Mouse (Mus musculus) thymus, postnatal 4 days (tissue): ENCODE measurements around the gene Baiap2l2.
"Not testable (repeated sequence)": the region's sequence is repeated elsewhere in the genome, so short reads cannot be mapped to it uniquely, and the experiment has no call there.

Experiments
- DNase-seq: peaks from one replicate; pipeline ENCODE4 v3.0.0; 2021

The Baiap2l2 gene

DNA sequence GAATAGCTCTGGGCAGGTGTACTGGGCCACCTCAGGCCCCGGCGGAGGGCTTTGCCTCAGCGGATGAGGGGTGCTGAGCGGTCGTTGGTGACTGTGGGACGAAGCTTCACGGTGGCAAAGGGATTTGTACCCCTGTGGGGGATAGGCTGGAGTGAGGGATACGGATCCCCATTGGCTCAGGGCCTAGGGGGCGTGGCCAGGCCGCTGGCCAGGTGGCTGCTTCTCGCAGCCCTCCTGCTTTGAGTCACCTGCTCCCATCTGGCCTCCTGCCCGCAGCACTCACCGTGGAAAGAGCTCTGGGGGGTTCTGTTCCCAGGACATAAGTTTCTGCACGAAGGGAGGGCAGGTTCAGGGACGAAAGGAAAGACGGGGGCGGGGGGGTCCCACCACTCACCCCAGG, 26.8 kb downstream of the Baiap2l2 start:
- no peak for DNase-seq

DNA sequence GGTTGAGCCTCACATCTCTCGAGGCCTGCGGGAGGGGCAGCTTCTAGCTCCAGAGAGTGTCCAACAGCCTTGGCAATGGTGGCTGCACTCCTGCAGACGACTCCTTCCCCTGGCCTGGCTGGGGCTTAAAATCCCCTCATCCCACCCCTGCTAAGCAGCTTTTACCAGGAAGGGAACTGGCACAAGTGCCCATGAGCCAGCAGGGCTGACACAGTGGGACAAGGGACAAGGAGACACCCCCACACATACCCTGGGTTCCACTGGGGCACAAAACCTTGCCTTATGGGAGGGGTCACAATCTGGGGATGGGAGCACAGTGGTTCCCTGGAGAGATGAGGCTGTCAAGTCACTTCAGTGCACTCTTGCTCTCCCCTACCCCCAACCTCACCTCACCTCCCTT, 30.7 kb downstream of the Baiap2l2 start, which contains the start of gene Slc16a8:
Gene Slc16a8, minus strand, starts transcription at position 101 of the 400 bp plus-strand sequence.
- no peak for DNase-seq

DNA sequence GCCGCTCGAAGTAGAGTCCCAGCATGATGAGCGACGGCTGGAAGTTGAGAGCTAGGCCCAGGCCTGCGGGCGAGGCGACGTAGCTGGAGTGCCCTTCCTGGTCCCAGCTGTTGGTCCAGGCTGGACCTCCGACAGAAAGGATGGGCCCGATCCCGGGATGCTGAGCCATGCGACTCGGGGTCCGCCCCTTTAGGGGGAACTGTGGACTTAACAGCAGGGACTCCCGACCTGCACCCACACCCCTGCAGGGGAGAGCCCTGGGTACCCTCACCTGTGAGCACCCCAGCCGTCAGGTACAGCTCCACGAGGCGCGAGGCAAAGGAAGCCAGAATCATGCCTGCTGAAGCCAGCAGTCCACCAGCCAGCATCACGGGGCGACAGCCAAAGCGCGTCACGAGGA, 32.8 kb downstream of the Baiap2l2 start:
- DNase-seq, result no peak

DNA sequence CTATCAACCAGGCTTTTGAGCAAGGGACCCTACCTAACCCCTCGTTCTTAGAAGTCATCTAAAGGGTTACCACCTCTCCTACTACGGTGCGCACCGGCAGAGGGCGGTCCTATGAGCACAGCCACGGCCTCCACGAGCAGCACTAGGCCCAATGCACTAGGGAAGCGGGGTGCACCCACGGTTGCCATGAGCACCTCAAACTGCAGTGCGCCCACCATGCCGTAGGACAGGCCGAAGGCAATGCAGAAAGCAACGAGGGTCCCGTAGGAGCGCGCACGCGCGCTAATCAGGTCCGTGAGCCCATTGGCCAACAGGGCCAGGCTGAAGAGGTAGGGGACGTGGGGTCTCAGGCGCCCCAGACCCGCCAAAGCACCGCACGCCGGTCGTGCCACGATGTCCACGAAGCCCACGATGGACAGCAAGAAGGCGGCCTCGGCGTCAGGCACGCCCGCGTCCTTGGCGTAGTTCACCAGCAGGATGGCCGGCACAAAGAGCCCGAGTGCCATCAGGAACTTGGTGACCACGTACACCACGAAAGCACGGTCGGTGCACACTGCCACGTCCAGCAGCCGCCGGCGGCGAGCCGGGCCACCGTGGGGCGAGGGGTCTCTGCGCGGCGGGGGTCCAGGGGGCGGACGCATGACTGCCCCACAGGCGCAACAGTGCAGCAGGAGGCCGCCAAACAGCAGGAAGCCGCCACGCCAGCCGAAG, 33.4 kb downstream of the Baiap2l2 start:
- peak; percentile 54 for DNase-seq

DNA sequence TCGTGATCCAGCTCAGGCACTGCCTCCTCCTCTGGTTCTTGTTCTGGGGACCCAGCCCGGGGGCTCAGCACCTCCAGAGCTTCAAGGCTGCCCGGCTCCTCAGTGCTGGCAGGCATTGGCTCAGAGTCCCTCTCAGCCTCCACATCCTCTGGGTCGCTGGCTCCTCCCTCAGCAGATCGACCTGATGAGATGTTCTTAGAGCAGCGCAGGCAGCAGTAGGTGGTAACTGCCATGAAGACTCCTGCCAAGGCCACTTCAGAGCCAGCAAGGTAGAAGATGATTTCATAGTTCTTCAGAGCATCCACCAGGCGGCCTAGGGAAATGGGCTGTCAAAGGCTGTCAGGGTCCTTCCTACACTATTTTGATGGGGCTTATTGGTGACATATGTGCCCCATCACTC, 34.2 kb downstream of the Baiap2l2 start:
- DNase-seq, result no peak

DNA sequence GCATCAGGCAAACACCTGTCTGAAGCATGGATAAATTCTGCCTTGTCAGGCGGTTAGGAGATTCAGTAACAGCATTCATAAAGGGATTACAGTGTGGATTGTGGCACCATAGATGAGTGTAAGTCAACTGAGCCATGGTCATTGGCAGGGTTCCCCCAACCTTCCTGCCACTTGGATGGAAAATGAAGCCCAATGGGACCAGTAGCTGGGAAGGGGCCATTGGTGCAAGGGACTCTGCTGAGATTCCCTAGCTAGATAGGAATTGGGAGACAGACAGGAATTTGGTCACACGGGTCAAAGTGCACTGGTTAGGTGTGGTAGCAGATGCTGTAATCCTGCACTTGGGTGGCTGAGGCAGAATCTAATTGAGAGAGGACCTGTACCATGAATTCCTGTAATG, 35.1 kb downstream of the Baiap2l2 start:
- no peak for DNase-seq

DNA sequence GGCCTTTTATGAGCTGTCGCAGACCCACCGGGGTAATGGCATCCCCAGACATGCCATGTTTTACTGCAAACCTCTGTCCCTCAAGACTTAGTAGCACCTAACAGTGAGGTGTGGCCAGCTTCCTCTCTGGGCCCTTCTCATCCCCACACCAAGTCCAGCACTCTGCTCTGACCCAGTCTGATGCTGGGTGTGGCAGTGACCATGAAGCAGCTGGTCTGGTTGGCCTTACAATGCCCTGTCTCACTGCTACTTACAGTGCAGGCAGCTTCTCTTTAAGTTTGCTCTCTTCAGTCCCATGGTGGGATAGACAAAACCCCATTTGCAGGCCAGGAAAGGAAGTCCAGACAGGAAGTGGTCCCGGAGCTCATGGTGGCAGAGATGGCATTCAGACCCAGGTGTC, 40.0 kb downstream of the Baiap2l2 start:
- DNase-seq, result no peak

DNA sequence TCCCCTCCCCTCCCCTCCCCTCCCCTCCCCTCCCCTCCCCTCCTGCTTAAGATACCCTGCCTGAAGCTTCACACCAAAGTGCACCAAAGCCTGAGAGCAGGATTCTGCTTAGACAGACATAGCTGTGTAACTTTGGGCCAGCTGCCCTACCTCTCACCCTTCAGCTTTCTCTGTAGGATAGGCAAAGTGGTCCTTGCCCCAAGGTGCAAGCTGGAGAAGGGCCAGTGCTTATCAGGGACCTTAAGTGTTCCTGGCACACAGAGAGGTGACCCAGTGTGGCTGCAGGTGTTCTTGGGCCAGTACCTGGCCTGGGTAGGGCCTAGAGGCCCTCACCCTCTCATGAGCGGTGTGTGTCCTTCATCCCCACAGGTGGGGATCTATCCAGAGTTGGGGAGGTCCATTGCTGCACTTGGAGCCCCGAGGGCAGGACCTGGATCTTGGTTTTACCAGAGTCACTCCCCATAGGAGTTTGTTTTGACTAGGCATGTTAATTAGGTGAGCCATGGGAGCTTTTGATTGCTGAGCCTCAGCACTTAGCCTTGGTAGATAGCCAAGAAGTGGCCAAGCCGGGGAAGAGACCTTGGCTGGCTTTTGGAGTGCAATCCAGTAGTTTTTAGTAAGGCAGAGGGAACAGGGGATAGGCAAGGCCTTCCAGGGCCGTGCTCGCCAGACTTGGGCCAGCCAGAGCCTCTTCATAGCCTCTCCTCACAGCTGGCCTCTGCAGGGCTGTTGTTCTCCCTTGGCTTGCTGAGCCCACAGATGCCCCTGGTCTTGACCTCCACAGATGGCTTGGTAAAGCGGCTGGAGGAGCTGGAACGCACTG, 41.1 kb downstream of the Baiap2l2 start:
- no peak for DNase-seq

DNA sequence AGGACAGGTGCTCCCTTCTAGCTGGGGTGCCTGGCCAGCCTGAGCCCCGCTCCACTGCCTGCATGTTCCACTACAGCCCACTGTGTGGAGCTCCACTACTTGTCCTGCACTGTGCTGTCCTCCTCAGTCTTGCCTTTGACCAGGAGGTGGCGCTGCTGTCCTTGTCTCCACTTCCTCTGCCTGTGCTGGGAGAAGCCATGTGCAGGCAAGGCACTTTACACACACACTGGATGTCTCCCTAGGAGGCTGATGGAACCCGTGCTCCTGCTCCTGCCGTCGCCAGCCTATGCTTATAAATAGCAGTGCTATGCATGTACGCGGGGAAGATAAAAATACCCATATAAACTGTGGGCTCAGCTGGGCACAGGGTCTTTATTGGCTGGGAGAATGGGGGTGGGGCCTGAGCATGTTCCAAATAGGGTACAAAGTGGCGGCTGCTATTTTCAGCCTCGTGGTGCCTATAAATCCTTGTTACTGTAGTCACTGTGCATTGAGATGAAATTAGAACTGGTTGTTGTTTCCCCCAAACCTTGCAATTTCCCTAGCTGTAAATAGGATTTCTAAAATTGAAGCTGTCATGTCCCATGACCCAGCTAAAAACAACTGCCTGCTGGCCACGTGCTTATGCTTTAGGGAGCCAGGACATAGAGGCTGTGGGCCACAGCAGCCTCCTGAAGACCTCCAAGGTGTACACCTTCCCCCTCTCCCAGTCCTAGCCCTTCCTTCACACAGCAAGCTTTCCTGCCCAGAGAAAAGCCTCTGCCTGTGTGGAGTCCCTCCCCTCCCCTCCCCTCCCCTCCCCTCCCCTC, 41.9 kb downstream of the Baiap2l2 start:
- DNase-seq, result peak; percentile 97

DNA sequence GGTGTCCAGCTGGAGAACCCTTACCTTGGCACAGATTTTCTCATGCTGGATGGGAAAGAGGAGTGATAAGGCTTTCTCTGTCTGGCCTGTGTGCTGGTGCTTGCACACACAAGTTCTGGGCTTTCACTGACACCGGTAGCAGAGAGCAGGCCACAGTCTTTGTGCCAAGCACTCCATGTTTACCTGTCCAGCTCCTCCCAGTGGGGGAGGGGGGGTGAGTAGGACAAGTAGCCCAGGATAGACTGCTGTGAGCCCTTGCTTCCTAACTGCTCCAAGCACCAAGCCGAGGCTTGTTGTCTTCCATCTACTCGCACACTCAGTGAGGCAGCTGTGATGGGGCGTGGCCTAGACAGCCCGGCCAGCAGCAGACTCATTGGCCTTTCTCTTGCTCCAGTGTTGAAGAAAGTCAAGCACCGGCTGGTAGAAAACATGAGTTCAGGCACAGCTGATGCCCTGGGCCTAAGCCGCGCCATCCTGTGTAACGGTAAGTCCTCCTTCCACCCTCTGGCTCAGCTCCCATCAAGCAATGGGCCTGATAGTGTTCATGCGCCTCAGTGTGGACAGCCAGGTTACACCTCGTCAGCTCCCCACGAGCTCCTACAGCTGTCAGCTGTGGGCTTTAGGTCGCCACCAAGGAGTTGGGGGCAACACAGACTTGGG, 42.6 kb downstream of the Baiap2l2 start:
- no peak for DNase-seq

DNA sequence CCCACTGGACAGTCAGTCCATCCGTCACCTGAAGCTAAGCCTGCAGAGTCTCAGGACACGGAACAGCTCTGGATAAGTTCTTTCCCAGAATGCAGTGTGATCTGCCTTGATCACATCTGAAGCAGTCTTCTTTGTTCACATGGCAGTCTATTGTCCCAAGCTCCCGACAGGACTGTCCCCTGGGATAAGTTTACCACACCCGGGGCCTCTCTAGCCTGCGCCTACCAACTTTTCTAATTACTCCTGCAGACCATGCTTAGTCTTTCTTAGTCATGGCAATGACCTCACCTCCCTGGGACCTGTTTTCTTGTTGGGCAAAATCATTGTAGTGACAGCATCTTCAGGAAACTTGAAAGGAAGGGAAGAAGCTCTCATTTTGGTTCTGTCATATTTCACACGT, 47.3 kb downstream of the Baiap2l2 start:
- DNase-seq, result no peak

DNA sequence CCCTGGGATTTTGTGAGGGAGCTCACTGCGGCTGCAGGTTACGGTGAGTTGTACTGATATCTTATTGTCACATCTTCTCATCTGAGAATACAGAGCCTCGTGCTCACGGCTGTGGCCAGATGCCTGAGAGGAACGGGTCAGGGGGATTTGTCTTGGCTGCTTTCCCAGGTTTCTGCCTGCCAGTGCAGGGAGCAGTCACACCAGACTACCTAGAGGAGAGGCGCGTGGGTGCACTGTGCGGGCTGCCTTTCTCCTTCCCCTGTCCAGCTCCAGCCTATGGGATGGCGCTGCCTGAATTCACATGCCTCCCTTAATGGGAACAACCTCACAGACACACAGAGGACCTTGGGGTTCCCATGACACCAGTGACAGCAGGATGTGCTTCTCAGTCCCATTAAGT, 50.1 kb downstream of the Baiap2l2 start:
- DNase-seq, result no peak

DNA sequence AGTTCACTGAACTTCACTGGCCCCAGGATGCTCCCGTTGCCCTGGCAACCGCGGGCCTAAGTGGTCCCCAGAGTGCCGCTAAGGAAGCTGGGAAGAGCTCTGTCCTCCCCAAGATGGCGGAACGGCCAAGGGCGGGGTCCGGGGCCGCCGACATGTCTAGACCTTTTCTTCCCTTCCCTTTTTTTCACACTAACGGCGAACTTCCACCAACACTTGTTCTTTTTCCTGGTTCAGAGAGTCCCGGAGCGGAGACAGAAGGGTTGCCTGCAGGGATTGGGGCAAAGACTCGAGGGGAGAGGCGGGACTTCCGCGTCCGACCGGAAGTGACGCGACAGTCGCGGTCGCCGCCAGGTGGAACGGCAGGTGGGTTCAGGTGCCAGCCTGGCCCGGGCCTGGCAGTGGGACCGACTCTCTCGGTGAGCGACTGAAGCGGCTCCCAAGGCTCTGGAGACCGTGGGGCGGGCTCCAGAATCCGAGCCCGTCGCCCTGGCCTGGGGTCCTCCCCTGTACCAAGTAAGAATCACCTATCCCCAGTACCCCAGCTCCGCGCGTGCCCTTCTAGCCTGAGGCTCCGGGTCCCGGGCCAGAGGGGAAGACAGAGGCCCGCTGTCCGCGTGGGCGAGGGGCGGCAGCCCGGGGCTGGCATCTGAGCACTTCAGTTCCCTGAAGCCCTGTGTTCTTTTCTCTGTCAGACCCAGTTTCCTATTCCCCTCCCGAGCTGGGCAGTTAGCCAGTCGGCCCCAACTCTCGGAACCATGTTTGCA, 56.1 kb downstream of the Baiap2l2 start, which contains the start of the genes Pick1 and Gm49486:
Gene Pick1, plus strand, starts transcription at position 116 of the 764 bp plus-strand sequence.
Gene Gm49486, plus strand, starts transcription at position 334 of the 764 bp plus-strand sequence.
- peak; percentile 92 for DNase-seq

DNA sequence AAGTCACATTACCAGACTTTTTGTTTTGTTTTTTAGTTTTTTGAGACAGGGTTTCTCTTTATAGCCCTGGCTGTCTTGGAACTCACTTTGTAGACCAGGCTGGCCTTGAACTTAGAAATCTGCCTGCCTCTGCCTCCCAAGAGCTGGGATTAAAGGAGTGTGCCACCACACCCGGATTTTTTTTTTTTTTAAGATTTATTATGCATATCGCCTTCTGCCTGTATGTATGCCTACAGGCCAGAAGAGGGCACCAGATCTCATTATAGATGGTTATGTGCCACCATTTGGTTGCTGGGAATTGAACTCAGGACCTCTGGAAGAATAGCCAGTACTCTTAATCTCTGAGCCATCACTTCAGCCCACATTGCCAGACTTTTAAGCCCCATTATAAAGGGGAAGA, 59.6 kb downstream of the Baiap2l2 start:
- not testable (repeated sequence) for DNase-seq

DNA sequence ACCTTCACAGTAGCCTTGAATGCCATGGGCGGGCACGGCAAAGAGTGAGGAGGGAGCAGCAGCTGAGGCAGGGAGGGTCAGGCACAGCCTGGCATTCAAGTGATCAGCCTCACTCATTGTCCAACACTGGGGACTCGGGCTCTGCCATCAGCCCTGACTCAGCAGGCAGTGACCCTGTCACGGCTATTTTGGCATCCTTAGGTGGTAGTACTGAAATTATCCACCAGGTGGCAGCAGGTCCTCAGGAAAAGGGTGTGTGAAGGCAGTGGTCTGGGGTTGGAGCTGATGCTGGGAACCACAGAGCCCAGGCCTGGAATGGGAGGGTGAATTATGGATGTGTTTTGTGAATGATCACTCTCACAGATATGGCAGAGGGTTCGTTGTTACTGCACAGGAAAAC, 60.7 kb downstream of the Baiap2l2 start:
- peak; percentile 85 for DNase-seq

DNA sequence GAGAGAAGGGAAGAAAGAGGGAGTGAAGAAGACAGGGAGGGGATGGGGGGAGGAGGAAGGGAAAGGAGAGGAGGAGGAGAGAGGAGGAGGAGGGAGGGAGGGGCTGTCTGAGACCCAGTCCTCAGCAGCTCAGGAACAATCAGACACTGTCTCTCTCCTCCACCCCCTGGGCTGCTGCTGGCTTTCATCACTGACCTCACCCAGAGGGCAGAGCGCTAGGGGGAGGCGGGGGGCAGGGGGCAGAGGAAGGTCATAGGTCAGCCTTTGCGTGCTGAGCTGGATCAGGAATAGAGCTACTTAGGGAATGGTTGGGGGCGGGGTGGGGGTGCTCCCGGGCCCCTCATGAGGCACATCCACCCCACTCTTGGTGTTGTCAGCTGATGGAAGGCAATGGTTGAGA, 61.7 kb downstream of the Baiap2l2 start:
- DNase-seq, result no peak

DNA sequence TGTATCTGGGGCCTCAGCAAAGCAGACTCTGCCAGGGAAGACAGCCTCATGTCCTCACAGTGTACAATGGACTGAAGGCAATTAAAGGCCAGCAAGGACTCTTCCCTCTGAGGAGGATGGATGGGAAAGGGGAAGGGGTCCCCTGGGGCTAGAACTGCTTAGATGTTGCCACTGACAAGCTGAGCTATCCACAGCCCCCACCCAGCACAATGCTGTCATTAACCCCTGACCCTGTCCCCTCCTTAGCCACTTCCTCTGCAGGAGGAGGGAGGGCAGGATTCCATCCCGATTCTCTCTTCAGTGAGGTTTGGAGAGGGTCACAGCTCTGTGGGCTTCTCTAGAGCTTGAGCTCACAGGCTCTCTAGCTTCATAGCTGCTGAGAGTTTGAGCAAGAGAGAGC, 65.8 kb downstream of the Baiap2l2 start:
- DNase-seq, result no peak

DNA sequence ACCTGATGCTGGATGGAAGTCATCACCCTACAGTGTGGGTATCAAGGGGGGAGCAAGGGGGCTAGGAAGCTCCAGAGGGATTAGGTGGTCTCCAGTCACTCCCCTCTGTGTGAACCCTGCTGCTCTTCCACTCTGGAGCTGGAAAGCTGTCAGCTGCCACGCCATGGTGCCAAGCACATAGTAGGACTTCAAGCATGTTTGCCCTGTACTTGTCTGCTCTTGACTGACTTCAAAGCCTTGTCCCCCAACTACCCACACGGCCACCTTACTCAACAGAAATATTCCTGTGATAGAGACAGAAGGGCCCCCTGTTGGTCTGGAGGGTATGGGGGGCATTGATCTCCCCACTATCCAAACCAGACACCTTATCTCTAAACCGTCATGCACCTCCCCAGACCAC, 69.1 kb downstream of the Baiap2l2 start:
- DNase-seq, result no peak

DNA sequence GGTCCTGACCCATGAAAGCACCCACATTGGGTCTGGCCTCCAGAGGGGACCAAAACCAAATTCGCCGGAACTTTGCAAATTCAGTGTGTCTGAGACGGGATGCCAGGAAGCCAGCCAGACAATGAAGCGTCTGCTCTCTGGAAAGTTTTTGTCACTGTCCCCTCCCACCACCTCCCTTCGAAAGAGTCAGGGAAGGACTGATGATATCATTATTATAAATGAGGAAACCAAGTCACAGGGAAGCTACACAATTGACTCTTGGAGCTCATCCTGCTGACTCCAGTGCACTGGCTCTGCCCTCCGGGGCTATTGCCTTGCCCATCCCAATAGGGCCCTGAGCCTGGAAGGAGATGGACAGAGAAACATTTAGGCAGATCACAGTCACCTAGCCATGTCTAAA, 71.7 kb downstream of the Baiap2l2 start:
- no peak for DNase-seq

DNA sequence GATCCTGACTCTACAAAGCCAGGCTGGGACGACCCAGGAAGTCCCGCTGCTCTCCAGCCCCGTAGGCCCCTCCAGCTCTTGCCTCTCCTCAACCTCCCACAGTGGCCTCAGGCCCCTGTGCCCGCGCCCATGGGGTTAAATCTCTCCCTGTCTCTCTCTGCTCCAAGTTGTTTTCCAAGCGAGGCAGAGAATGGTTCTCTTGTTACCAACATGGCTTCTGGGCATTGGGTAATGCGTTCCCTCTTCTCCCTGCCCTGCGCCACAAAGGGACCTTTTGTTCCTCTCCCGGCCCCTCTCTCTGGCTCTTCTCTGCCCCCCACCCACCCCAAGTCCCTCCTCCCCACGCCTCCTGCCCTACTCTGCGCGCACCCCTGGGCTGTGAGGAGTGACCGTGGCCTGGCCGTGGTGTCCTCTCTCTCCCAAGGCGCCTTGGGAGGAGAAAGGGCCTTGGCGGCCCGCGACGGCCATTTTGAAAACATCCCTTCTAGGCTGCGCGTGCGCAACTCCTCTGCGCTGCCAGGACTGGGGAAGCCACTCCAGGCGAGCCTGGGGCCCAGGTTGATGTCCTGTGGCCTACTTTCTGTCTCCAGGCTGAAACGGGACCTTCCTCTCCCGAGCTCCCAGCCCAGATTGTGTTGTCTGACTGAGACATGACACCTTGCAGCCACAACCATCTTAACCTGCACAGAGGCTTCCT, 72.4 kb downstream of the Baiap2l2 start:
- no peak for DNase-seq

DNA sequence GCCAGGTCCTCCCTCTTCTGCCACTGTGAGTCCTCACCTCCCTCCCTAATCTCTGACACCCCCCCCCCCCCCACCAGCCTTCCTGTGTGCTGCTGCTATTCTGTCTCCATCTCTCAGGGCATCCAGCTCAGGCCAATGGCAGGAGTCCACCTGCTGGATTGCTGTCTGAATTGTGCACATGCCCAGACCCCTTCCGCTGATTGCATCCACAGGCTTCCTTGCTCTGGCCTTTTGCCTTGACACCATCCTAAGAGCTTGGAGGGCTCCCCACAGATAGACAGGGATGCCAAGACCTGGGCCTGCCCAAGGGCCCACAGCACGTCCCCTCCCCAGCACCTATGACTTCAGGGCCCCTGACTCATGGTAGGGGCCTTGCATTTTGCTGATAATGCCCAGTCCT, 75.0 kb downstream of the Baiap2l2 start:
- no peak for DNase-seq
